Mouse (Mus musculus) stomach, embryonic 14.5 days (tissue): ENCODE data around the gene Olfr689. TPM values are rescaled to one million over a fixed set of nuclear protein-coding genes. Genes with fewer than 3 reads are reported as not detected.
"Not testable (repeated sequence)": the region's sequence is repeated elsewhere in the genome, so short reads cannot be mapped to it uniquely, and the experiment has no call there.

ENCODE experiments used
- ATAC-seq: fragments of 200-750 bp; cut with Nextera tagmentation; 2 replicates; pipeline ENCODE4 v1.8.0; 2017; ENCODE audit warnings: low read depth, moderate TSS enrichment; ENCODE audit not compliant: insufficient number of reproducible peaks, insufficient read depth, low FRiP score
- H3K27ac ChIP-seq: fragments of 300-500 bp; sonication (generic); 2 replicates; pipeline ENCODE4 v1.5.1; 2014; ENCODE audit warnings: mild to moderate bottlenecking, low read length, moderate library complexity, mixed read lengths
- H3K27me3 ChIP-seq: fragments of 300-500 bp; sonication (generic); 2 replicates; pipeline ENCODE4 v1.6.1; 2014; ENCODE audit warnings: low read length, control low read depth, mixed read lengths; ENCODE audit not compliant: control insufficient read depth, insufficient read depth
- H3K36me3 ChIP-seq: fragments of 300-500 bp; sonication (generic); 2 replicates; pipeline ENCODE4 v1.6.1; 2014; ENCODE audit warnings: mild to moderate bottlenecking, control low read depth, low read length, moderate library complexity, mixed read lengths; ENCODE audit not compliant: control insufficient read depth, insufficient read depth
- H3K4me1 ChIP-seq: fragments of 300-500 bp; sonication (generic); 2 replicates; pipeline ENCODE4 v1.6.1; 2014; ENCODE audit warnings: low read length, control low read depth, mixed read lengths; ENCODE audit not compliant: control insufficient read depth, insufficient read depth
- H3K4me2 ChIP-seq: fragments of 300-500 bp; sonication (generic); replicated peaks from 2 replicates; pipeline ENCODE4 v1.6.1; 2014; ENCODE audit warnings: low read depth, low read length, control low read depth
- H3K4me3 ChIP-seq: fragments of 300-500 bp; sonication (generic); 2 replicates; pipeline ENCODE4 v1.5.1; 2014; ENCODE audit warnings: low read depth, low read length, control low read depth
- H3K9ac ChIP-seq: fragments of 300-500 bp; sonication (generic); replicated peaks from 2 replicates; pipeline ENCODE4 v1.6.1; 2014; ENCODE audit warnings: low read depth, mild to moderate bottlenecking, control low read depth, low read length, moderate library complexity, mixed read lengths
- H3K9me3 ChIP-seq: fragments of 300-500 bp; sonication (generic); 2 replicates; pipeline ENCODE4 v1.6.1; 2016; ENCODE audit warnings: low read depth, low read length, control low read depth; ENCODE audit not compliant: control insufficient read depth
- WGBS: fragments of 180-500 bp; shearing (Covaris S2); extraction: QIAGEN DNeasy Blood & Tissue Kit; methylation state at CpG from one replicate; pipeline ENCODE4 v1.1.7; 2014; 5-methylcytosine and 5-hydroxymethylcytosine counted together
- polyA plus RNA-seq: library from polyadenylated mRNA; unstranded; fragments of >200 nt; fragmentation: Nextera tagmentation; extraction: Ambion mirVana; gene quantifications from 2 replicates; pipeline ENCODE4 v1.2.1, GENCODE M21; 2014

Gene Olfr689
- polyA plus RNA-seq, 1 experiment from 2014 or later: not detected

DNA sequence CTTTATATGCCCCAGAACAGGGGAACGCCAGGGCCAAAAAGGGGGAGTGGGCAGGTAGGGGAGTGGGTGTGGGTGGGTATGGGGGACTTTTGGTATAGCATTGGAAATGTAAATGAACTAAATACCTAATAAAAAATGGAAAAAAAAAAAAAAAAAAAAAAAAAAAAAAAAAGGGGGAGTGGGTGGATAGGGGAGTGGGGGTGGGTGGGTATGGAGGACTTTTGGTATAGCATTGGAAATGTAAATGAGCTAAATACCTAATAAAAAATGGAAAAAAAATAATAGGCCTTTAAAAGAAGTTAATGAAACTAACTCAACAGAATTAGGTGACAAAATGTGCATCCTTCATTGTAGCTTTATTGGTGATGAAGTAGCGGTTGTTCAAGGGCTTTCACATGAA is 45.5 kb downstream of the Olfr689 start:
- not testable (repeated sequence) for H3K4me2 ChIP-seq
- 0 out of 2 replicates have a peak, but pooled peaks have one; percentile 53 for ATAC-seq
- WGBS: 87% methylated on average over 1 of the region's 2 CpGs

DNA sequence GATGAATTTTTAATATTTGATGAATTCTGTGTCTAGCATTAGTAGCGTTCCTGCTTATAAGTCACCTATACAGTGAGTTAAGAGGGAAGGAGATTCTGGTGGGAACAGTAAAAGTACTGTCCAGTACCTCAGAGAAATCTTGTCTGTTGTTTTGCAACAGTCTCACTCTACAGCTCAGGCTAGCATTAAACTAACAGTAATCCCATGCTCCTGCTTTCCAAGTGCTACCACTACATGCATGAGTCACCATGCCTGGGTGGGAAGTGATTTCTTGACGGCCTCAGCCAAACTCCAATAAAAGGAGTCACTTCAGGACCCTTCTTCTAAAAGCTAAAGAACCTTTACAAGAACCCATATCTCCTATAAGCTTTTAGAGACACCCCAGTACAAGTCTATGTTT is 50.7 kb downstream of the Olfr689 start:
- no peaks in the 10 kb centered on the region for H3K9me3 ChIP-seq
- WGBS: 71% methylated on average over 2 of the region's 2 CpGs
- H3K4me3 ChIP-seq: no peak overlapping the region
- no peaks in the 10 kb centered on the region for H3K36me3 ChIP-seq
- no peaks in the 10 kb centered on the region for H3K4me1 ChIP-seq
- H3K27me3 ChIP-seq: no peaks in the 10 kb centered on the region
- ATAC-seq: no peak
- H3K9ac ChIP-seq: no peak overlapping the region
- H3K27ac ChIP-seq: no peak overlapping the region
- no peak overlapping the region for H3K4me2 ChIP-seq

More for the DNA sequence above, 45.5 kb downstream of the Olfr689 start:
- H3K36me3 ChIP-seq, H3K27me3 ChIP-seq, H3K27ac ChIP-seq, H3K9ac ChIP-seq, H3K4me3 ChIP-seq, H3K9me3 ChIP-seq, H3K4me1 ChIP-seq: not testable (repeated sequence)

DNA sequence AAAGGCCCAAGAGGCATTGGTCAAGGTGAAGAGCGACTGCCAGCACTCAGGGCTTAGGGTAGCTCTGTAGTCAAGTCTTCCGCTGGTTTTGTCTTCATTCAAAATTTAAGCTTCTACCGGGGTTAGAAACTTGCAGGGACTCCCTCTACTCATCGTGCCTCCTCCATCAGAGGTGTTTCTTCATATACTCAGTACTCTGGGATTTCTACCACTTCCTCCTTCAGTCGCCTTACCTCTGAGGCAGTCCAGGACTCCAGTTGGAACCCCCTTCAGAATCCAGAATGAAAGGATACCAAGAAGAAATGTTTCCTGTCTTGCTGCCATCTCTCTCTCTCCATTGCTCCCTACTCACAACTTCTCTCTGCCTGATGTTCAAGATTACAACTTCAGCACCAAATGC is 56.3 kb downstream of the Olfr689 start:
- no peak overlapping the region for H3K4me2 ChIP-seq
- 83% methylated on average over 5 of the region's 5 CpGs for WGBS

DNA sequence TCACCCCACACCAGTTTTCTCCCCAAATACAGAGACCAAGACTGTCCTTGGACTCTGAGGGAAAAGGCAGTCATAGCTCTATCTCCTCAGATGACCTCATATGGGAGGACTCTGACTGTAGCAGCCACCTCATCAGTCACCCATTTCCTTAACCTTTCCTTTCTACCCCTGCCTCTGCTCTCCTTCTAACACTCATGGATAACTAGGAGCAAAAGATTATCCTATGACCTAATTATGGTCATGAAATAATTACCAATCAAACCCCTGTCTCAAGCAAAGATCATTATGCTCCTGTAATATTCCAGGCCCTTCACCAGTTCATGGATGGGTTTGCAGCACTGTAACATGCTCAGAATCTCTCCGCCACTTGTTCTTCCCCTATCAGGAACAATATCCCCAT is 57.0 kb downstream of the Olfr689 start, which contains the start of gene Olfr692:
Gene Olfr692 (plus strand): TSS at position 301 of the 400 bp plus-strand sequence.
- Histone ChIP-seq H3K4me3 (no peak within 1 kb of the TSS), H3K4me2 (no peak within 1 kb of the TSS), H3K36me3 (no peaks in the 10 kb centered on the region), H3K27me3 (no peaks in the 10 kb centered on the region), H3K27ac (no peak within 1 kb of the TSS), H3K9me3 (no peaks in the 10 kb centered on the region), H3K9ac (no peak within 1 kb of the TSS), H3K4me1 (no peaks in the 10 kb centered on the region)
- WGBS: 89% methylated on average over 1 of the region's 1 CpGs
- ATAC-seq: no peak

More for the DNA sequence above, 56.3 kb downstream of the Olfr689 start:
- Histone ChIP-seq H3K4me3 (no peak overlapping the region), H3K36me3 (no peaks in the 10 kb centered on the region), H3K4me1 (no peaks in the 10 kb centered on the region), H3K9me3 (no peaks in the 10 kb centered on the region), H3K9ac (no peak overlapping the region), H3K27ac (no peak overlapping the region), H3K27me3 (no peaks in the 10 kb centered on the region)
- no peak for ATAC-seq

DNA sequence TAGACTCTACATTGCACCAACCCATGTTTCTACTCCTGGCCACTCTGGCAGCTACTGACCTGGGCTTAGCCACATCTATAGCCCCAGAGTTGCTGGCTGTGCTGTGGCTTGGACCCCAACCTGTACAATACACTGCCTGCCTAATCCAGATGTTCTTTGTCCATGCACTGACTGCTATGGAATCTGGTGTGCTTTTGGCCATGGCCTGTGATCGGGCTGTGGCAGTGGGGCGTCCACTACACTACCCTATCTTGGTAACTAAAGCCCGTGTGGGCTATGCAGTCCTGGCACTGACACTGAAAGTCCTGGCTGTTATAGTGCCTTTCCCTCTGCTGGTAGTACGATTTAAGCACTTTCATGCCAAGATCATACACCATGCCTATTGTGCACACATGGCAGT is 57.6 kb downstream of the Olfr689 start:
- H3K36me3 ChIP-seq: peaks cover 3% of the 10 kb centered on the region; the same call in 1 of the 2 replicates
- no peak overlapping the region for H3K9ac ChIP-seq
- H3K27me3 ChIP-seq: no peaks in the 10 kb centered on the region
- H3K4me2 ChIP-seq: no peak overlapping the region
- no peak overlapping the region for H3K4me3 ChIP-seq
- no peaks in the 10 kb centered on the region for H3K4me1 ChIP-seq
- no peaks in the 10 kb centered on the region for H3K9me3 ChIP-seq
- no peak overlapping the region for H3K27ac ChIP-seq
- no peak for ATAC-seq
- WGBS: 88% methylated on average over 4 of the region's 4 CpGs

Other genes with a start within 250 kb of the Olfr689 start
- gene Olfr678, start 246.7 kb upstream of the Olfr689 start, polyA plus RNA-seq: not detected in 2 replicates
- not detected in 2 replicates for gene Olfr679, start 230.0 kb upstream of the Olfr689 start, polyA plus RNA-seq
- gene Olfr680-ps1, start 218.3 kb upstream of the Olfr689 start, polyA plus RNA-seq: not detected in 2 replicates
- gene Olfr681, start 194.3 kb upstream of the Olfr689 start, polyA plus RNA-seq: not detected in 2 replicates
- not detected in 2 replicates for gene Olfr683, start 164.2 kb upstream of the Olfr689 start, polyA plus RNA-seq
- gene Olfr684, start 147.5 kb upstream of the Olfr689 start, polyA plus RNA-seq: not detected in 2 replicates
- gene Olfr685, start 125.2 kb upstream of the Olfr689 start, polyA plus RNA-seq: not detected in 2 replicates
- not detected in 2 replicates for gene Olfr686, start 103.7 kb upstream of the Olfr689 start, polyA plus RNA-seq
- gene Olfr688, start 23.1 kb upstream of the Olfr689 start, polyA plus RNA-seq: not detected in 2 replicates
- gene Olfr690, start 22.9 kb downstream of the Olfr689 start, polyA plus RNA-seq: not detected in 2 replicates
- not detected in 2 replicates for gene Olfr691, start 31.1 kb downstream of the Olfr689 start, polyA plus RNA-seq
- not detected in 2 replicates for gene Olfr692, start 57.1 kb downstream of the Olfr689 start, polyA plus RNA-seq
- not detected in 2 replicates for gene Gm5901, start 63.9 kb downstream of the Olfr689 start, polyA plus RNA-seq
- gene Fam160a2, start 88.9 kb downstream of the Olfr689 start, polyA plus RNA-seq: 40.3 and 41.1 TPM in 2 replicates
- not detected in 2 replicates for gene Cnga4, start 93.4 kb downstream of the Olfr689 start, polyA plus RNA-seq
- gene Cckbr, start 114.6 kb downstream of the Olfr689 start, polyA plus RNA-seq: 0.85 and 0.87 TPM in 2 replicates
- 113 and 121 TPM in 2 replicates for gene Cavin3, start 171.1 kb downstream of the Olfr689 start, polyA plus RNA-seq
- 40.4 and 40.6 TPM in 2 replicates for gene Smpd1, start 243.2 kb downstream of the Olfr689 start, polyA plus RNA-seq